ENCODE assay signal across 18 mouse cellular contexts in genomic region chr6:30576477-30577203, GRCm38 (mm10). TPM values are rescaled to one million over a fixed set of nuclear protein-coding genes. Genes with fewer than 3 reads are reported as not detected.
DNase-seq lines count a peak whose midpoint lies in the region; ATAC-seq and TF ChIP-seq lines count a peak whose summit lies in the region.
"Had no signal": no experiment of that assay in that cellular context is flagged by ENCODE, and none has a peak within 500 bp of the region (broad histone marks: within the 10 kb centered on the region; RNA-seq: fewer than 3 reads in every experiment).

No protein-coding gene starts in this region.

- 71% methylated on average over 17 of the region's 17 CpGs for WGBS in hindbrain, embryonic 10.5 days
- WGBS in hindbrain, embryonic 14.5 days, result 81% methylated on average over 17 of the region's 17 CpGs
- 57% methylated on average over 17 of the region's 17 CpGs for WGBS in embryonic facial prominence, embryonic 10.5 days
- 29% methylated on average over 17 of the region's 17 CpGs for WGBS in limb, embryonic 13.5 days

- DNase-seq in hindbrain, embryonic 10.5 days (ENCODE audit: low spot score), result no peak
- no peak for DNase-seq in hindbrain, embryonic 14.5 days (ENCODE audit: low spot score)
- peak; percentile 34 for DNase-seq in embryonic facial prominence, embryonic 10.5 days (ENCODE audit: low spot score)
- no peak for DNase-seq in spleen, postnatal 10 days (ENCODE audit: low spot score in 2 of 2)
- DNase-seq in thymus, postnatal 25 days, result no peak
- DNase-seq: adrenal gland, adult 2 months; B cell, adult 2 months; cerebellum, adult 9-10 months; gastrocnemius, postnatal 36 days; lung, adult 18-20 months; lung, postnatal 4 days; midbrain, embryonic 14.5 days; retina, postnatal 1 day had no signal

- no peak overlapping the region for H3K9ac ChIP-seq in hindbrain, embryonic 14.5 days
- peak overlapping the region; percentile 35 for H3K9ac ChIP-seq in limb, embryonic 13.5 days
- H3K9ac ChIP-seq: neural tube, embryonic 13.5 days had no signal

- no peaks in the 10 kb centered on the region for H3K9me3 ChIP-seq in hindbrain, embryonic 10.5 days
- no peaks in the 10 kb centered on the region for H3K9me3 ChIP-seq in hindbrain, embryonic 14.5 days (ENCODE audit: control insufficient read depth, low read length)
- H3K9me3 ChIP-seq in embryonic facial prominence, embryonic 10.5 days, result no peaks in the 10 kb centered on the region
- H3K9me3 ChIP-seq in limb, embryonic 13.5 days, result no peaks in the 10 kb centered on the region
- H3K9me3 ChIP-seq: neural tube, embryonic 13.5 days had no signal

- TF ChIP-seq POLR2A in embryonic fibroblast, embryonic 13.5 days (IDR thresholded peaks at IDR 0.05; ENCODE audit: low read depth, low read length), result no peak

- peak overlapping the region; percentile 81 for H3K27ac ChIP-seq in hindbrain, embryonic 10.5 days
- H3K27ac ChIP-seq in hindbrain, embryonic 14.5 days, result no peak overlapping the region
- peak overlapping the region; percentile 82 for H3K27ac ChIP-seq in embryonic facial prominence, embryonic 10.5 days (replicated peaks)
- H3K27ac ChIP-seq in embryonic fibroblast, embryonic 13.5 days (ENCODE audit: insufficient read depth, low read length), result peak overlapping the region; percentile 39; the same call in 1 of the 2 replicates
- H3K27ac ChIP-seq in limb, embryonic 13.5 days, result peak overlapping the region; percentile 91
- H3K27ac ChIP-seq: neural tube, embryonic 13.5 days had no signal

- H3K4me1 ChIP-seq in hindbrain, embryonic 10.5 days (replicated peaks), result peaks cover 58% of the 10 kb centered on the region
- H3K4me1 ChIP-seq in hindbrain, embryonic 14.5 days (replicated peaks; ENCODE audit: control insufficient read depth, insufficient read depth, low read length), result peaks cover 25% of the 10 kb centered on the region
- peaks cover 64% of the 10 kb centered on the region for H3K4me1 ChIP-seq in embryonic facial prominence, embryonic 10.5 days
- H3K4me1 ChIP-seq in embryonic fibroblast, embryonic 13.5 days (ENCODE audit: control insufficient read depth, insufficient read depth, low read length), result peaks cover 8% of the 10 kb centered on the region; the same call in 1 of the 2 replicates
- peaks cover 61% of the 10 kb centered on the region for H3K4me1 ChIP-seq in limb, embryonic 13.5 days

- H3K4me2 ChIP-seq in hindbrain, embryonic 14.5 days (replicated peaks), result no peak overlapping the region
- peak overlapping the region; percentile 51 for H3K4me2 ChIP-seq in limb, embryonic 13.5 days (replicated peaks)
- H3K4me2 ChIP-seq: neural tube, embryonic 13.5 days had no signal

- no peaks in the 10 kb centered on the region for H3K27me3 ChIP-seq in hindbrain, embryonic 10.5 days (ENCODE audit: insufficient read depth, poor library complexity, severe bottlenecking)
- no peaks in the 10 kb centered on the region for H3K27me3 ChIP-seq in hindbrain, embryonic 14.5 days (ENCODE audit: control insufficient read depth, insufficient read depth, low read length)
- no peaks in the 10 kb centered on the region for H3K27me3 ChIP-seq in embryonic facial prominence, embryonic 10.5 days (replicated peaks; ENCODE audit: low read depth, poor library complexity, severe bottlenecking)
- no peaks in the 10 kb centered on the region for H3K27me3 ChIP-seq in limb, embryonic 13.5 days

- no peak overlapping the region for H3K4me3 ChIP-seq in hindbrain, embryonic 10.5 days
- H3K4me3 ChIP-seq in hindbrain, embryonic 14.5 days (replicated peaks; ENCODE audit: low read length), result no peak overlapping the region
- no peak overlapping the region for H3K4me3 ChIP-seq in embryonic facial prominence, embryonic 10.5 days
- no peak overlapping the region for H3K4me3 ChIP-seq in embryonic fibroblast, embryonic 13.5 days (ENCODE audit: insufficient read depth, low read length)
- peak overlapping the region; percentile 19 for H3K4me3 ChIP-seq in limb, embryonic 13.5 days
- H3K4me3 ChIP-seq: erythroblast, embryonic 14.5 days; neural tube, embryonic 13.5 days had no signal

- no peak for TF ChIP-seq CTCF in embryonic fibroblast, embryonic 13.5 days (IDR thresholded peaks at IDR 0.05; ENCODE audit: borderline replicate concordance, insufficient read depth, low read length)

- no peaks in the 10 kb centered on the region for H3K36me3 ChIP-seq in hindbrain, embryonic 10.5 days
- no peaks in the 10 kb centered on the region for H3K36me3 ChIP-seq in hindbrain, embryonic 14.5 days (replicated peaks; ENCODE audit: control insufficient read depth, insufficient read depth)
- no peaks in the 10 kb centered on the region for H3K36me3 ChIP-seq in embryonic facial prominence, embryonic 10.5 days (replicated peaks)
- H3K36me3 ChIP-seq in limb, embryonic 13.5 days, result no peaks in the 10 kb centered on the region
- H3K36me3 ChIP-seq: neural tube, embryonic 13.5 days had no signal

- ATAC-seq in hindbrain, embryonic 14.5 days (ENCODE audit: low FRiP score), result no peak
- peak; percentile 73 for ATAC-seq in limb, embryonic 13.5 days (ENCODE audit: low FRiP score, low read depth)
- ATAC-seq in cerebellum, adult (ENCODE audit: insufficient number of reproducible peaks, low FRiP score, low TSS enrichment), result no peak

RNA-seq across cellular contexts. Expression of gene Cpa4, which starts 8.5 kb away (rescaled TPM):
- 1.4 and 2.5 TPM in 2 replicates for polyA plus RNA-seq in hindbrain, embryonic 10.5 days (2016; fragmentation: Nextera tagmentation; extraction: Ambion mirVana)
- 1.2 TPM in 2 replicates for polyA plus RNA-seq in hindbrain, embryonic 14.5 days (2014; fragmentation: Nextera tagmentation; extraction: Ambion mirVana)
- 0.85 and 1.1 TPM in 2 replicates for polyA plus RNA-seq in embryonic facial prominence, embryonic 10.5 days (2016; fragmentation: Nextera tagmentation; extraction: Ambion mirVana)
- 1.5 and 2.1 TPM in 2 replicates for polyA plus RNA-seq in embryonic fibroblast, embryonic 13.5 days (2011; ENCODE audit: insufficient read length, low read depth, missing spikeins)
- polyA plus RNA-seq in limb, embryonic 13.5 days (2015; fragmentation: Nextera tagmentation; extraction: Ambion mirVana), result 2.3 and 2.7 TPM in 2 replicates
- polyA plus RNA-seq: erythroblast, embryonic 14.5 days had no signal

RNA-seq across cellular contexts. Expression of gene Cpa5, which starts 34.2 kb away (rescaled TPM):
- polyA plus RNA-seq in hindbrain, embryonic 10.5 days (2016; fragmentation: Nextera tagmentation; extraction: Ambion mirVana), result 0.08 and 0.44 TPM in 2 replicates
- 0.16 and 0.17 TPM in 2 replicates for polyA plus RNA-seq in hindbrain, embryonic 14.5 days (2014; fragmentation: Nextera tagmentation; extraction: Ambion mirVana)
- 0.36 and 0.41 TPM in 2 replicates for polyA plus RNA-seq in embryonic facial prominence, embryonic 10.5 days (2016; fragmentation: Nextera tagmentation; extraction: Ambion mirVana)
- polyA plus RNA-seq in embryonic fibroblast, embryonic 13.5 days (2011; ENCODE audit: insufficient read length, low read depth, missing spikeins), result not detected in 2 replicates
- polyA plus RNA-seq in limb, embryonic 13.5 days (2015; fragmentation: Nextera tagmentation; extraction: Ambion mirVana), result 0.33 and 0.79 TPM in 2 replicates
- polyA plus RNA-seq: adrenal gland, adult 2 months; erythroblast, embryonic 14.5 days; midbrain, embryonic 14.5 days; neural tube, embryonic 13.5 days had no signal

RNA-seq across cellular contexts. Expression of gene Cpa2, which starts 35.3 kb away (rescaled TPM):
- 19.6 and 20.0 TPM in 2 replicates for polyA plus RNA-seq in hindbrain, embryonic 10.5 days (2016; fragmentation: Nextera tagmentation; extraction: Ambion mirVana)
- 7.1 and 8.4 TPM in 2 replicates for polyA plus RNA-seq in hindbrain, embryonic 14.5 days (2014; fragmentation: Nextera tagmentation; extraction: Ambion mirVana)
- 18.9 and 22.0 TPM in 2 replicates for polyA plus RNA-seq in embryonic facial prominence, embryonic 10.5 days (2016; fragmentation: Nextera tagmentation; extraction: Ambion mirVana)
- 1.2 TPM in 1 of 2 replicates, not detected in the other for polyA plus RNA-seq in embryonic fibroblast, embryonic 13.5 days (2011; ENCODE audit: insufficient read length, low read depth, missing spikeins)
- polyA plus RNA-seq in limb, embryonic 13.5 days (2015; fragmentation: Nextera tagmentation; extraction: Ambion mirVana), result 10.4 and 11.1 TPM in 2 replicates
- polyA plus RNA-seq: adrenal gland, adult 2 months; erythroblast, embryonic 14.5 days had no signal
